Mouse (Mus musculus): ENCODE results near the gene Lat. TPM values are rescaled to one million over a fixed set of nuclear protein-coding genes. Genes with fewer than 3 reads are reported as not detected.
"Not testable (repeated sequence)": the region's sequence is repeated elsewhere in the genome, so short reads cannot be mapped to it uniquely, and the experiment has no call there.

Lat gene
- polyA plus RNA-seq, 1 experiment from 2014 or later: 2.7 TPM

- 86% methylated on average over 9 of the region's 9 CpGs for WGBS
- Histone ChIP-seq H3K9ac (no peak overlapping the region), H3K27ac (no peak overlapping the region), H3K27me3 (peaks cover 15% of the 10 kb centered on the region), H3K36me3 (no peaks in the 10 kb centered on the region), H3K4me2 (no peak overlapping the region), H3K9me3 (no peaks in the 10 kb centered on the region), H3K4me1 (0 out of 2 replicates have a peak, but pooled peaks cover under 1% of the 10 kb centered on the region), H3K4me3 (no peak overlapping the region)
- ATAC-seq (ENCODE audit: insufficient number of reproducible peaks, insufficient read depth, low FRiP score, low TSS enrichment, low read depth): no peak
These were observed 39.3 kb downstream of the Lat start for GRCm38 (mm10) chr7:126329907-126330645.

GRCm38 (mm10) chr7:126328848-126329247, 40.5 kb downstream of the Lat start:
- 94% methylated on average over 5 of the region's 6 CpGs for WGBS
- not testable (repeated sequence) for H3K4me1 ChIP-seq; ATAC-seq (ENCODE audit: insufficient number of reproducible peaks, insufficient read depth, low FRiP score, low TSS enrichment, low read depth); H3K36me3 ChIP-seq; H3K4me2 ChIP-seq; H3K9ac ChIP-seq; H3K9me3 ChIP-seq; H3K4me3 ChIP-seq; H3K27ac ChIP-seq
- H3K27me3 ChIP-seq: peaks cover 25% of the 10 kb centered on the region

DNA sequence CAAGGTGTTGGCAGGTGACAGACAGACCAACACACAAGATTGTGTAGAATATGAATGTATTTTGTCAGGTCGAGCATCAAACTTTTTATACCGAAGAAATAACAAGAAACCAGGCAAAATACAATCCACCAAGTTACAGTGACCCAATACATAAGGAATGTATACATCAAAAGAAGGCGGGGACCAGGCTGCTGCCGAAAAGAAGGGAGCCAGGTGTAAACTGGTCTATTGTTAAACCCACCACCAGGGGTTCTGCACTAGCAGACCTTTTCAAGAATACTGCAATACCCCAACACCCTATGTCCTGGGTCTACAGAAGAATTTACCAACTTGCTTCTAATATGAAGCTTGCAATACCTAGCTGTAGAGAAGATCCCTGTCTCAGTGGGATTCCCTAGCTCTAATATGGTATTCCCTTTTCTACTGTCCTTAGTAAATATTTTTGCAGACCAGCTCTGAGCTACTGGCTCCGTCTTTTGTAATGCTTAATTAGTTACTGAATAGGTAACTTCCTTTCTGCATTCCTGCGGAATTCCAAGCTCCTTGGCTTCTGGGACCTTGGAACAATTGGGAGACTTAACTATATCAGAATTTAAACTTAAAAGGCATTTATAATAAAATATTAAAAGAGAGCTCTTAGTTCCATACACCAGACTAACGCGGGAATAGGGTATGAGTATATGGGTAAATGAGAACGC, 43.6 kb downstream of the Lat start:
- peaks cover 22% of the 10 kb centered on the region for H3K27me3 ChIP-seq
- H3K9ac ChIP-seq; H3K4me1 ChIP-seq; ATAC-seq (ENCODE audit: insufficient number of reproducible peaks, insufficient read depth, low FRiP score, low TSS enrichment, low read depth); H3K36me3 ChIP-seq; H3K4me2 ChIP-seq; H3K4me3 ChIP-seq; H3K27ac ChIP-seq; H3K9me3 ChIP-seq: not testable (repeated sequence)
- WGBS: 19% methylated on average over 9 of the region's 9 CpGs

GRCm38 (mm10) chr7:126324791-126325190, 44.6 kb downstream of the Lat start:
- 35% methylated on average over 3 of the region's 3 CpGs for WGBS
- no peak overlapping the region for H3K27ac ChIP-seq

DNA sequence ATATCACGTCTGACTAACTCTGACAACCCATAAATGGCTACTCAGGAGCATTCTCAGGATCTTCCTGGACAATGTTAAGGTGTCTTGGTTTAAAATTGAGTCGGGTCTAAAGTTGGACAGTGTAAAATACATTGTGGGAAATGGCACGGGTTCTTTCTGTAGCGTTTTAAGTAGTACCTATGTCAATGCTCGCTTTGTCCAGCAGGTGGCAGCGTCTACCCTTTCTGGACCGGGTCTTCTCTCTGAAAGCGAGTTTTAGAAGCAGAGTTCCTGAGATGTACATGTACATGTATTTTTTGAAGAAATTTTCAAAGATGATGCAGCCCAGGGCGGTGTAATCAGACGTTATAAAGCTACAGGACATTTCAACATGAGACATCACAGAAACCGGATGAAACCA, 45.6 kb downstream of the Lat start:
- no peaks in the 10 kb centered on the region for H3K36me3 ChIP-seq
- 7% methylated on average over 11 of the region's 11 CpGs for WGBS
- H3K9ac ChIP-seq: no peak overlapping the region
- no peak overlapping the region for H3K27ac ChIP-seq
- no peaks in the 10 kb centered on the region for H3K9me3 ChIP-seq
- H3K27me3 ChIP-seq: peaks cover 22% of the 10 kb centered on the region
- ATAC-seq (ENCODE audit: insufficient number of reproducible peaks, insufficient read depth, low FRiP score, low TSS enrichment, low read depth): no peak
- no peak overlapping the region for H3K4me2 ChIP-seq
- H3K4me3 ChIP-seq: no peak overlapping the region
- peaks cover 5% of the 10 kb centered on the region; the same call in 1 of the 2 replicates for H3K4me1 ChIP-seq

More at GRCm38 (mm10) chr7:126324791-126325190, 44.6 kb downstream of the Lat start:
- H3K27me3 ChIP-seq: peaks cover 22% of the 10 kb centered on the region
- H3K9ac ChIP-seq: no peak overlapping the region
- no peak overlapping the region for H3K4me3 ChIP-seq
- no peak overlapping the region for H3K4me2 ChIP-seq
- ATAC-seq (ENCODE audit: insufficient number of reproducible peaks, insufficient read depth, low FRiP score, low TSS enrichment, low read depth): no peak
- H3K4me1 ChIP-seq: peaks cover 5% of the 10 kb centered on the region; the same call in 1 of the 2 replicates
- H3K9me3 ChIP-seq: no peaks in the 10 kb centered on the region
- H3K36me3 ChIP-seq: no peaks in the 10 kb centered on the region

GRCm38 (mm10) chr7:126314273-126314672, 55.1 kb downstream of the Lat start:
- Histone ChIP-seq H3K27me3 (no peaks in the 10 kb centered on the region), H3K27ac (no peak overlapping the region), H3K4me2 (no peak overlapping the region), H3K9me3 (no peaks in the 10 kb centered on the region), H3K4me3 (no peak overlapping the region), H3K36me3 (no peaks in the 10 kb centered on the region), H3K4me1 (no peaks in the 10 kb centered on the region), H3K9ac (no peak overlapping the region)
- 72% methylated on average over 8 of the region's 8 CpGs for WGBS
- ATAC-seq (ENCODE audit: insufficient number of reproducible peaks, insufficient read depth, low FRiP score, low TSS enrichment, low read depth): no peak

Small RNA genes lying within 50 kb of the gene (microRNA-seq; reads per million reads assigned to microRNA genes)
- not detected for gene Mir7058

Other genes starting within 250 kb of the Lat start
- gene Xpo6, start 169.1 kb downstream of the Lat start, polyA plus RNA-seq (2015; fragmentation: Nextera tagmentation; extraction: Ambion mirVana): 59.0 and 60.5 TPM in 2 replicates
- gene Sbk1, start 97.0 kb downstream of the Lat start, polyA plus RNA-seq (2015; fragmentation: Nextera tagmentation; extraction: Ambion mirVana): 54.3 and 58.9 TPM in 2 replicates
- 62.0 and 63.5 TPM in 2 replicates for gene Spns1, start 7.9 kb upstream of the Lat start, polyA plus RNA-seq (2015; fragmentation: Nextera tagmentation; extraction: Ambion mirVana)
- gene Nfatc2ip, start 27.2 kb upstream of the Lat start, polyA plus RNA-seq (2015; fragmentation: Nextera tagmentation; extraction: Ambion mirVana): 2.9 and 3.1 TPM in 2 replicates
- gene Cd19, start 45.3 kb upstream of the Lat start, polyA plus RNA-seq (2015; fragmentation: Nextera tagmentation; extraction: Ambion mirVana): 0.37 TPM in 1 of 2 replicates, not detected in the other
- gene Rabep2, start 59.2 kb upstream of the Lat start, polyA plus RNA-seq (2015; fragmentation: Nextera tagmentation; extraction: Ambion mirVana): 30.8 and 34.0 TPM in 2 replicates
- 7.9 and 11.5 TPM in 2 replicates for gene Atp2a1, start 93.5 kb upstream of the Lat start, polyA plus RNA-seq (2015; fragmentation: Nextera tagmentation; extraction: Ambion mirVana)
- gene Sh2b1, start 105.9 kb upstream of the Lat start, polyA plus RNA-seq (2015; fragmentation: Nextera tagmentation; extraction: Ambion mirVana): 53.4 and 57.8 TPM in 2 replicates
- gene Tufm, start 117.8 kb upstream of the Lat start, polyA plus RNA-seq (2015; fragmentation: Nextera tagmentation; extraction: Ambion mirVana): 129 and 131 TPM in 2 replicates
- 54.0 and 56.8 TPM in 2 replicates for gene Atxn2l, start 133.9 kb upstream of the Lat start, polyA plus RNA-seq (2015; fragmentation: Nextera tagmentation; extraction: Ambion mirVana)
- gene Eif3c, start 196.8 kb upstream of the Lat start, polyA plus RNA-seq (2015; fragmentation: Nextera tagmentation; extraction: Ambion mirVana): 199 and 205 TPM in 2 replicates
- 0.59 and 0.65 TPM in 2 replicates for gene Apobr, start 215.4 kb upstream of the Lat start, polyA plus RNA-seq (2015; fragmentation: Nextera tagmentation; extraction: Ambion mirVana)
- gene Cln3, start 216.2 kb upstream of the Lat start, polyA plus RNA-seq (2015; fragmentation: Nextera tagmentation; extraction: Ambion mirVana): 34.0 and 37.9 TPM in 2 replicates
- gene Il27, start 225.4 kb upstream of the Lat start, polyA plus RNA-seq (2015; fragmentation: Nextera tagmentation; extraction: Ambion mirVana): not detected in 2 replicates